ENCODE assay signal across 17 mouse cellular contexts in the genomic region with DNA sequence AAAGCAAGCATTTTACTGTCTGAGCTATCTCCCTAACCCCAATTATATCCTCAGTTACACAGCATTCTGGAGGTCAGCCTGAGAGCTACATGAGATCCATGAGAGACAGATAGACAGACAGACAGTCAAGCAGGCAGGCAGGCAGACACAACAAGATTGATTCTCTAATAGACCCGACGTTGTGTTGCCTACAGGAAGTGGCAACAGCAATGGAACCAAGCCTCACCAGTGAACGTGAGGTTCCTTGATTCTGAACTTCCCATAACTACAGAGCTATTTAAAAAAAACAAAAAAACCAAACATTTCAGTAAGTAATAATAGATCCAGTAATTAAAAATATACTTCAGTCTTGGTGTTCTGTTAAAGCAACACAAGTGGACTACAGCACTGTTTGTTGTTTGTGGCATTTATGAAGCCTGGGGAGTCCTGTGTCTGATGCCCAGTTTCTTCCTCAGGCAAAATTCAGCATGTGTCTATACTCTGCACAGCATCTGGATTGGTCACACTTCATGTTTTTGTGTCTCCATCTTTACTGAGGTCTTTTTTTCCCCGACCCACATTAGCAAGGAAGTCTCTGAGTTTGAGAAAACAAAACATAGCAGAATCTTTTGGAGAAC. TPM values are rescaled to one million over a fixed set of nuclear protein-coding genes. Genes with fewer than 3 reads are reported as not detected.
A peak's percentile ranks its signal among the peaks of the same experiment; 100 is the strongest.
DNase-seq lines count a peak whose midpoint lies in the region; ATAC-seq lines count a peak whose summit lies in the region.
"Had no signal": no experiment of that assay in that cellular context is flagged by ENCODE, and none has a peak within 500 bp of the region (broad histone marks: within the 10 kb centered on the region; RNA-seq: fewer than 3 reads in every experiment).

No protein-coding gene starts in this region.

- no peaks in the 10 kb centered on the region for H3K27me3 ChIP-seq in liver, embryonic 12.5 days (replicated peaks)
- H3K27me3 ChIP-seq in neural tube, embryonic 15.5 days (replicated peaks) = no peaks in the 10 kb centered on the region
- H3K27me3 ChIP-seq: forebrain, embryonic 13.5 days; limb, embryonic 13.5 days had no signal

- no peak overlapping the region for H3K4me3 ChIP-seq in liver, embryonic 12.5 days
- H3K4me3 ChIP-seq in neural tube, embryonic 15.5 days (replicated peaks) = no peak overlapping the region
- H3K4me3 ChIP-seq: forebrain, embryonic 13.5 days; left cerebral cortex, adult 2 months; limb, embryonic 13.5 days had no signal

- H3K27ac ChIP-seq in liver, embryonic 12.5 days = peak overlapping the region; percentile 86
- H3K27ac ChIP-seq in neural tube, embryonic 15.5 days (replicated peaks) = no peak overlapping the region
- H3K27ac ChIP-seq: forebrain, embryonic 13.5 days; left cerebral cortex, adult 2 months; limb, embryonic 13.5 days had no signal

- peak overlapping the region; percentile 42 for H3K4me2 ChIP-seq in liver, embryonic 12.5 days
- H3K4me2 ChIP-seq in neural tube, embryonic 15.5 days = no peak overlapping the region
- H3K4me2 ChIP-seq: forebrain, embryonic 13.5 days; limb, embryonic 13.5 days had no signal

- peak; percentile 60 for DNase-seq in CD4-positive, CD25-positive, alpha-beta regulatory T cell, adult 2 months (ENCODE audit: low read depth, low spot score)
- DNase-seq in T-cell, adult 2 months (ENCODE audit: low spot score) = peak; percentile 57
- DNase-seq in layer of hippocampus, postnatal 25 days (ENCODE audit: extremely low spot score in 1 of 2, low spot score in 1 of 2) = no peak
- DNase-seq in right cerebral cortex, postnatal 25 days = no peak
- DNase-seq: adrenal gland, postnatal 25 days; cerebellum, postnatal 36 days; heart, postnatal 4 days; kidney, adult 9 months; lung, postnatal 14 days; spleen, adult 18-20 months had no signal

- ATAC-seq in liver, embryonic 12.5 days = no peak
- peak; percentile 66 for ATAC-seq in monocyte, adult 5-6 weeks (replicated peaks; ENCODE audit: insufficient number of reproducible peaks, low FRiP score, low TSS enrichment, poor library complexity, severe bottlenecking)
- no peak for ATAC-seq in neural tube, embryonic 15.5 days (ENCODE audit: low FRiP score)
- ATAC-seq: forebrain, embryonic 13.5 days; midbrain, embryonic 16.5 days had no signal

- H3K4me1 ChIP-seq in liver, embryonic 12.5 days = peaks cover 91% of the 10 kb centered on the region
- H3K4me1 ChIP-seq in neural tube, embryonic 15.5 days = peaks cover 5% of the 10 kb centered on the region

- WGBS in liver, embryonic 12.5 days (ENCODE audit: insufficient replicate concordance) = 27% methylated on average over 4 of the region's 4 CpGs
- WGBS in neural tube, embryonic 15.5 days = 81% methylated on average over 4 of the region's 4 CpGs

- H3K9ac ChIP-seq in liver, embryonic 12.5 days = 0 out of 2 replicates have a peak overlapping the region, but pooled peaks have one; percentile 42
- H3K9ac ChIP-seq in neural tube, embryonic 15.5 days (replicated peaks) = no peak overlapping the region
- H3K9ac ChIP-seq: forebrain, embryonic 13.5 days; limb, embryonic 13.5 days had no signal

- no peaks in the 10 kb centered on the region for H3K9me3 ChIP-seq in liver, embryonic 12.5 days (replicated peaks)
- H3K9me3 ChIP-seq in neural tube, embryonic 15.5 days (replicated peaks) = no peaks in the 10 kb centered on the region
- H3K9me3 ChIP-seq: forebrain, embryonic 13.5 days; limb, embryonic 13.5 days had no signal

- no peaks in the 10 kb centered on the region for H3K36me3 ChIP-seq in liver, embryonic 12.5 days
- H3K36me3 ChIP-seq in neural tube, embryonic 15.5 days = no peaks in the 10 kb centered on the region
- H3K36me3 ChIP-seq: limb, embryonic 13.5 days had no signal

RNA-seq across cellular contexts. Expression of gene Fam69a, which starts 19.9 kb away (rescaled TPM):
- 12.5 and 13.8 TPM in 2 replicates for polyA plus RNA-seq in liver, embryonic 12.5 days (2016; fragmentation: Nextera tagmentation; extraction: Ambion mirVana)
- total RNA-seq in monocyte, adult 5-6 weeks (2017) = 33.7 to 53.5 TPM (median 47.2 TPM) in 3 replicates
- 10 to 100 TPM; 33.5 to 39.0 TPM for total RNA-seq in layer of hippocampus, postnatal 25 days (2021)
- 72.4 and 79.1 TPM in 2 replicates for polyA plus RNA-seq in neural tube, embryonic 15.5 days (2015; fragmentation: Nextera tagmentation; extraction: Ambion mirVana)

Comparison
In these comparisons a context has a peak if more than half of its experiments do, and no peak if none do; other contexts are left out.
1. DNase-seq: peak in CD4-positive, CD25-positive, alpha-beta regulatory T cell, adult 2 months (single experiment) and T-cell, adult 2 months (single experiment); none in layer of hippocampus, postnatal 25 days (0 of 2) and right cerebral cortex, postnatal 25 days (single experiment).